8 mouse cellular contexts compared by ENCODE assay signal in genomic region chr17:11611459-11611858, GRCm38 (mm10).
DNase-seq lines count a peak whose midpoint lies in the region; ATAC-seq lines count a peak whose summit lies in the region.

No protein-coding gene starts in this region.

- H3K27me3 ChIP-seq in intestine, embryonic 15.5 days (replicated peaks): no peaks in the 10 kb centered on the region
- H3K27me3 ChIP-seq in limb, embryonic 10.5 days (ENCODE audit: low read depth, poor library complexity, severe bottlenecking): peaks cover 21% of the 10 kb centered on the region

- H3K27ac ChIP-seq in intestine, embryonic 15.5 days: no peak overlapping the region
- no peak overlapping the region for H3K27ac ChIP-seq in limb, embryonic 10.5 days

- H3K4me1 ChIP-seq in intestine, embryonic 15.5 days (replicated peaks): peaks cover 5% of the 10 kb centered on the region; the same call in 1 of the 2 replicates
- 0 out of 2 replicates have a peak, but pooled peaks cover 3% of the 10 kb centered on the region for H3K4me1 ChIP-seq in limb, embryonic 10.5 days

- peak; percentile 9 for DNase-seq in thymus, postnatal 25 days
- DNase-seq in thymus, adult 18-20 months: no peak
- DNase-seq in brain, adult 2 months (ENCODE audit: low read depth, low spot score): peak; percentile 87
- peak; percentile 8 for DNase-seq in fibroblast of lung, adult 2 months (ENCODE audit: low read depth)
- DNase-seq in limb, embryonic 10.5 days (ENCODE audit: low spot score): peak; percentile 66
- peak; percentile 68 for DNase-seq in retina, postnatal 1 day
- no peak for DNase-seq in spleen, postnatal 36 days (ENCODE audit: low spot score in 2 of 2)

- peak; percentile 49 for ATAC-seq in intestine, embryonic 15.5 days

- H3K9ac ChIP-seq in intestine, embryonic 15.5 days: no peak overlapping the region

- no peak overlapping the region for H3K4me2 ChIP-seq in intestine, embryonic 15.5 days (replicated peaks)

- no peaks in the 10 kb centered on the region for H3K36me3 ChIP-seq in intestine, embryonic 15.5 days
- H3K36me3 ChIP-seq in limb, embryonic 10.5 days: no peaks in the 10 kb centered on the region

- no peak overlapping the region for H3K4me3 ChIP-seq in intestine, embryonic 15.5 days (replicated peaks)
- no peak overlapping the region for H3K4me3 ChIP-seq in limb, embryonic 10.5 days

- H3K9me3 ChIP-seq in intestine, embryonic 15.5 days: no peaks in the 10 kb centered on the region
- no peaks in the 10 kb centered on the region for H3K9me3 ChIP-seq in limb, embryonic 10.5 days (replicated peaks)

- WGBS in intestine, embryonic 15.5 days: 9% methylated on average over 7 of the region's 7 CpGs
- 27% methylated on average over 7 of the region's 7 CpGs for WGBS in limb, embryonic 10.5 days

Comparison
In these comparisons a context has a peak if more than half of its experiments do, and no peak if none do; other contexts are left out.
1. DNase-seq: peak in thymus, postnatal 25 days (single experiment), brain, adult 2 months (single experiment), fibroblast of lung, adult 2 months (single experiment), limb, embryonic 10.5 days (single experiment) and retina, postnatal 1 day (single experiment); none in thymus, adult 18-20 months (0 of 2) and spleen, postnatal 36 days (0 of 2).